Mouse (Mus musculus) MEL (cell line): ENCODE data around the gene Rps11.

Experiments
- CTCF ChIP-seq, 3 experiments: IDR thresholded peaks in 2 of 3; conservative IDR thresholded peaks in 1 of 3; 2 replicates each; pipeline ENCODE4 v1.5.1; 2011 to 2012; ENCODE audit warnings: low read length in 3 of 3, low read depth in 2 of 3, mild to moderate bottlenecking in 2 of 3, improper control_type of control experiment in 1 of 3, inconsistent platforms in 1 of 3, mixed read lengths in 1 of 3, moderate library complexity in 1 of 3; ENCODE audit not compliant: control insufficient read depth in 1 of 3, insufficient read depth in 1 of 3, poor library complexity in 1 of 3, severe bottlenecking in 1 of 3
- JUND ChIP-seq: IDR thresholded peaks from 2 replicates; pipeline ENCODE4 v1.6.1; 2011; ENCODE audit warnings: low read depth, mild to moderate bottlenecking, improper control_type of control experiment, low read length
- MAZ ChIP-seq: IDR thresholded peaks from 2 replicates; pipeline ENCODE4 v1.6.1; 2012; ENCODE audit warnings: low read depth, mild to moderate bottlenecking, inconsistent platforms, low read length, improper control_type of control experiment
- POLR2A ChIP-seq, 2 experiments: IDR thresholded peaks; 2 replicates each; pipeline ENCODE4 v1.6.1; 2011 to 2012; ENCODE audit warnings: low read length in 2 of 2, mild to moderate bottlenecking in 2 of 2, control low read depth in 1 of 2, improper control_type of control experiment in 1 of 2, low read depth in 1 of 2, moderate library complexity in 1 of 2; ENCODE audit not compliant: control insufficient read depth in 1 of 2, insufficient read depth in 1 of 2, poor library complexity in 1 of 2
- ZNF384 ChIP-seq: IDR thresholded peaks from 2 replicates; pipeline ENCODE4 v1.6.1; 2012; ENCODE audit warnings: low read depth, mild to moderate bottlenecking, inconsistent platforms, low read length, improper control_type of control experiment

DNA sequence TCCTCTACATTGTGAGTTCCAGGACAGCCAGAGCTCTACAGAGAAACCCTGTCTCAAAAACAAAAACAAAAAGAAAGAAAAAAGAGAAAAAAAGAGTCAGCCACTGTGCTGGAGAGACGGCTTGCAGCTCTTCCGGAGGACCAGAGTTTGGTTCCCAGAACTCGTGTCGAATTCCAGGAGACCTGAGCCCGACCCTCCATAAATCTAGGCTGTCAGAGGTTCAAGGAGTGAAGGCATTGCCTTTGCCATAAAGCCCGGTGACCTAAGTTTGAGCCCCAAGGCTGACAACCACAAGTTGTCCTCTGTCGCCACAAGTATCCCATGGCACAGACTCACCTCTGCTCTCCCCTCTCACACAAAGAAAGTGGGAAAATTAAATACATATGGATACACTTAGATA is 30.1 kb downstream of the Rps11 start:
- TF ChIP-seq MAZ (no peak), ZNF384 (no peak), JUND (no peak), POLR2A (IDR thresholded peaks at IDR 0.05; ENCODE audit: control insufficient read depth in 1 of 2, insufficient read depth in 1 of 2, low read depth in 1 of 2, low read length in 2 of 2, poor library complexity in 1 of 2) (no peak), CTCF (IDR thresholded peaks at IDR 0.05 in 2 of 3, conservative IDR thresholded peaks at IDR 0.05 in 1 of 3; ENCODE audit: control insufficient read depth in 1 of 3, insufficient read depth in 1 of 3, low read depth in 2 of 3, low read length in 3 of 3, poor library complexity in 1 of 3, severe bottlenecking in 1 of 3) (no peak)
